Mouse (Mus musculus): ENCODE data around the gene Psmb10. TPM values are rescaled to one million over a fixed set of nuclear protein-coding genes. Genes with fewer than 3 reads are reported as not detected.
A peak's percentile ranks its signal among the peaks of the same experiment; 100 is the strongest.

Psmb10 gene
- polyA plus RNA-seq, 1 experiment from 2014 or later: 57.1 TPM

- DNase-seq: no peak
Measured at GRCm38 (mm10) chr8:105925123-105925522, 13.1 kb downstream of the Psmb10 start.

GRCm38 (mm10) chr8:105919390-105919789, 18.9 kb downstream of the Psmb10 start:
- no peak for ATAC-seq
- H3K4me2 ChIP-seq (ENCODE audit: low read depth, low read length): no peak overlapping the region
- no peak overlapping the region for H3K27ac ChIP-seq (ENCODE audit: low read depth)

More at GRCm38 (mm10) chr8:105925123-105925522, 13.1 kb downstream of the Psmb10 start:
- H3K4me3 ChIP-seq (ENCODE audit: low read depth, low read length): no peak overlapping the region
- H3K9ac ChIP-seq (replicated peaks): no peak overlapping the region
- WGBS (ENCODE audit: insufficient replicate concordance): 65% methylated on average over 3 of the region's 3 CpGs
- H3K4me1 ChIP-seq (ENCODE audit: insufficient read depth): no peaks in the 10 kb centered on the region
- H3K36me3 ChIP-seq (replicated peaks; ENCODE audit: insufficient read depth, low read length): peaks cover 14% of the 10 kb centered on the region
- no peaks in the 10 kb centered on the region for H3K27me3 ChIP-seq (ENCODE audit: insufficient read depth, low read length)
- TF ChIP-seq EP300 (IDR thresholded peaks at IDR 0.05; ENCODE audit: low read depth): no peak
- no peak for TF ChIP-seq CTCF (IDR thresholded peaks at IDR 0.05; ENCODE audit: low read depth)
- no peak overlapping the region for H3K4me2 ChIP-seq (ENCODE audit: low read depth, low read length)
- H3K27ac ChIP-seq (ENCODE audit: low read depth): no peak overlapping the region
- H3K9me3 ChIP-seq (ENCODE audit: low read length): no peaks in the 10 kb centered on the region
- ATAC-seq: no peak

GRCm38 (mm10) chr8:105900941-105901616, 37.2 kb downstream of the Psmb10 start:
- WGBS (ENCODE audit: insufficient replicate concordance): 15% methylated on average over 16 of the region's 16 CpGs
- peak overlapping the region; percentile 93 for H3K4me3 ChIP-seq (ENCODE audit: low read depth, low read length)
- H3K36me3 ChIP-seq (replicated peaks; ENCODE audit: insufficient read depth, low read length): no peaks in the 10 kb centered on the region
- H3K9ac ChIP-seq (replicated peaks): peak overlapping the region; percentile 98
- H3K4me1 ChIP-seq (ENCODE audit: insufficient read depth): peaks cover 13% of the 10 kb centered on the region
- TF ChIP-seq CTCF (IDR thresholded peaks at IDR 0.05; ENCODE audit: low read depth) (no peak), EP300 (IDR thresholded peaks at IDR 0.05; ENCODE audit: low read depth) (peak; percentile 83)
- no peaks in the 10 kb centered on the region for H3K9me3 ChIP-seq (ENCODE audit: low read length)
- H3K27me3 ChIP-seq (ENCODE audit: insufficient read depth, low read length): no peaks in the 10 kb centered on the region
- peak overlapping the region; percentile 72 for H3K4me2 ChIP-seq (ENCODE audit: low read depth, low read length)
- H3K27ac ChIP-seq (ENCODE audit: low read depth): peak overlapping the region; percentile 97
- peak; percentile 52 for ATAC-seq
- no peak for DNase-seq

More at GRCm38 (mm10) chr8:105919390-105919789, 18.9 kb downstream of the Psmb10 start:
- H3K9me3 ChIP-seq (ENCODE audit: low read length): no peaks in the 10 kb centered on the region
- H3K36me3 ChIP-seq (replicated peaks; ENCODE audit: insufficient read depth, low read length): peaks cover 20% of the 10 kb centered on the region
- TF ChIP-seq EP300 (IDR thresholded peaks at IDR 0.05; ENCODE audit: low read depth): no peak
- TF ChIP-seq CTCF (IDR thresholded peaks at IDR 0.05; ENCODE audit: low read depth): no peak
- DNase-seq: no peak
- H3K27me3 ChIP-seq (ENCODE audit: insufficient read depth, low read length): no peaks in the 10 kb centered on the region
- no peak overlapping the region for H3K4me3 ChIP-seq (ENCODE audit: low read depth, low read length)
- 63% methylated on average over 3 of the region's 3 CpGs for WGBS (ENCODE audit: insufficient replicate concordance)
- H3K9ac ChIP-seq (replicated peaks): no peak overlapping the region
- no peaks in the 10 kb centered on the region for H3K4me1 ChIP-seq (ENCODE audit: insufficient read depth)

- Histone ChIP-seq H3K27ac (ENCODE audit: low read depth) (peak within 1 kb of the TSS; percentile 97), H3K9ac (replicated peaks) (peak within 1 kb of the TSS; percentile 98), H3K4me2 (ENCODE audit: low read depth, low read length) (peak within 1 kb of the TSS; percentile 72), H3K9me3 (ENCODE audit: low read length) (no peaks in the 10 kb centered on the region), H3K4me3 (ENCODE audit: low read depth, low read length) (peak within 1 kb of the TSS; percentile 93), H3K4me1 (ENCODE audit: insufficient read depth) (peaks cover 13% of the 10 kb centered on the region), H3K36me3 (replicated peaks; ENCODE audit: insufficient read depth, low read length) (no peaks in the 10 kb centered on the region), H3K27me3 (ENCODE audit: insufficient read depth, low read length) (no peaks in the 10 kb centered on the region)
- TF ChIP-seq CTCF (IDR thresholded peaks at IDR 0.05; ENCODE audit: low read depth) (no peak), EP300 (IDR thresholded peaks at IDR 0.05; ENCODE audit: low read depth) (no peak)
- WGBS (ENCODE audit: insufficient replicate concordance): under 1% methylated on average over 50 of the region's 68 CpGs
- peak; percentile 95 for DNase-seq
- ATAC-seq: peak; percentile 95
Measured at GRCm38 (mm10) chr8:105900180-105900940, 37.9 kb downstream of the Psmb10 start, which contains the start of gene Pskh1. Gene Pskh1, plus strand, starts transcription at chr8:105900441.

GRCm38 (mm10) chr8:105897801-105898480, 40.3 kb downstream of the Psmb10 start:
- no peak for DNase-seq
- Histone ChIP-seq H3K9me3 (ENCODE audit: low read length) (no peaks in the 10 kb centered on the region), H3K27ac (ENCODE audit: low read depth) (no peak overlapping the region), H3K4me2 (ENCODE audit: low read depth, low read length) (no peak overlapping the region), H3K4me3 (ENCODE audit: low read depth, low read length) (no peak overlapping the region), H3K36me3 (replicated peaks; ENCODE audit: insufficient read depth, low read length) (peaks cover 4% of the 10 kb centered on the region), H3K4me1 (ENCODE audit: insufficient read depth) (peaks cover 13% of the 10 kb centered on the region), H3K27me3 (ENCODE audit: insufficient read depth, low read length) (no peaks in the 10 kb centered on the region), H3K9ac (replicated peaks) (no peak overlapping the region)
- no peak for ATAC-seq
- no peak for TF ChIP-seq EP300 (IDR thresholded peaks at IDR 0.05; ENCODE audit: low read depth)
- TF ChIP-seq CTCF (IDR thresholded peaks at IDR 0.05; ENCODE audit: low read depth): no peak
- WGBS (ENCODE audit: insufficient replicate concordance): 72% methylated on average over 9 of the region's 9 CpGs

- Histone ChIP-seq H3K9ac (replicated peaks) (no peak within 1 kb of the TSS), H3K4me1 (ENCODE audit: insufficient read depth) (no peaks in the 10 kb centered on the region), H3K36me3 (replicated peaks; ENCODE audit: insufficient read depth, low read length) (peaks cover 41% of the 10 kb centered on the region), H3K4me2 (ENCODE audit: low read depth, low read length) (no peak within 1 kb of the TSS), H3K9me3 (ENCODE audit: low read length) (no peaks in the 10 kb centered on the region), H3K4me3 (ENCODE audit: low read depth, low read length) (no peak within 1 kb of the TSS), H3K27ac (ENCODE audit: low read depth) (no peak within 1 kb of the TSS), H3K27me3 (ENCODE audit: insufficient read depth, low read length) (no peaks in the 10 kb centered on the region)
- TF ChIP-seq CTCF (IDR thresholded peaks at IDR 0.05; ENCODE audit: low read depth): 0 out of 2 replicates have a peak, but pooled peaks have one; percentile 15
- no peak for TF ChIP-seq EP300 (IDR thresholded peaks at IDR 0.05; ENCODE audit: low read depth)
- 31% methylated on average over 11 of the region's 11 CpGs for WGBS (ENCODE audit: insufficient replicate concordance)
- DNase-seq (peak; percentile 77), ATAC-seq (peak; percentile 92)
Measured at GRCm38 (mm10) chr8:105893339-105893738, 44.9 kb downstream of the Psmb10 start, which contains the start of gene Nrn1l. Gene Nrn1l, plus strand, starts transcription at chr8:105893567.
